Mouse (Mus musculus) thymus, adult 18-20 months (tissue): ENCODE measurements around the gene Ppp1r10.

ENCODE experiments used
- DNase-seq, 2 experiments: peaks; one replicate each; pipeline ENCODE4 v3.0.0; 2022; ENCODE audit warnings: mixed read lengths in 2 of 2

The Ppp1r10 gene

DNA sequence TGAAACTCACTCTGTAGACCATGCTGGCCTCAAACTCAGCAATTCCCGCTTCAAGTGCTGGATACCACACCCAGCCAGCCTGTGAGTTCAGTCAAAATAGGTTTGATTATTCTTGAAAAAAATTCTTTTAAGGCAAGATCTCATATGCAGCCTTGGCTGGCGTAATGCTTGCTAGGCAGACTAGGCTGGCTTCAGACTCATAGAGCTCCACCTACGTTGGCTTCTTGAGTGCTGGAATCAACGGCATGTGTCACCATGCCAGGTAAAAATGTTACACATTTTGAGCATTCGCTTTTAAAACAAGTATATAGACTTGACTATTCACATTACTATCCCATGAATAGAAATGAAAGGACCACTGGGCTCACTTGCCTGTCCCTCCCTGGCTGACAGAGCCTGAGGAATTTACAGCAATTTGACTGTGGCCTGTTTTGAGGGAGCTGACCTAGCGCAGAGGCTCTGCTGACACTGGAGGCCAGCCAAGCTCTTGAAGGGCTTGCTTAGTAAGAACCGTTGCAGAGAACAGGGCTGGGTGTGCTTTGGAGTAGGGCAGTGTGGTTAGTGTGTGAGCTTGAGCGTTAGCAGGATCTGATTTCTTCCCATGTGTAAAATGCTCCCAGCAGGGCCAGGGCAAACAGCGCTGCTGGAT is 12.8 kb upstream of the Ppp1r10 start:
- no peak for DNase-seq

- DNase-seq = no peak
Measured at GRCm38 (mm10) chr17:35903992-35904355, 12.3 kb upstream of the Ppp1r10 start.

- no peak for DNase-seq
Measured at GRCm38 (mm10) chr17:35905587-35905986, 10.6 kb upstream of the Ppp1r10 start.

DNA sequence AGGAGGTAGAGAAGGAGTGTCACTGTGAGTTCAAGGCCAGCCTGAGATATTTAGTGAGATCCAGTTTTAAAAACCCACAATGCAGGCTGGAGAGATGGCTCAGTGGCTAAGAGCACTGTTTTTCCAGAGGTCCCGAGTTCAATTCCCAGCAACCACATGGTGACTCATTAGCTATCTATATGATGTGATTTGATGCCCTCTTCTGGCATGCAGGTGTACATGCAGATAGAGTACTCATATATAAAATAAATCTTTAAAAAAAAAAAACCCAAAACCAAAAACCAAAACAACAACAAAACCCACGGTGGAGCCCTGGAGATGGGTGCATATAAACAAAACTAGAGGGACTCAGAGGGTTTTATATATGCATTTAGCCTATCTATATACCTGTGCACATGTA is 8.6 kb upstream of the Ppp1r10 start:
- DNase-seq = no peak

DNA sequence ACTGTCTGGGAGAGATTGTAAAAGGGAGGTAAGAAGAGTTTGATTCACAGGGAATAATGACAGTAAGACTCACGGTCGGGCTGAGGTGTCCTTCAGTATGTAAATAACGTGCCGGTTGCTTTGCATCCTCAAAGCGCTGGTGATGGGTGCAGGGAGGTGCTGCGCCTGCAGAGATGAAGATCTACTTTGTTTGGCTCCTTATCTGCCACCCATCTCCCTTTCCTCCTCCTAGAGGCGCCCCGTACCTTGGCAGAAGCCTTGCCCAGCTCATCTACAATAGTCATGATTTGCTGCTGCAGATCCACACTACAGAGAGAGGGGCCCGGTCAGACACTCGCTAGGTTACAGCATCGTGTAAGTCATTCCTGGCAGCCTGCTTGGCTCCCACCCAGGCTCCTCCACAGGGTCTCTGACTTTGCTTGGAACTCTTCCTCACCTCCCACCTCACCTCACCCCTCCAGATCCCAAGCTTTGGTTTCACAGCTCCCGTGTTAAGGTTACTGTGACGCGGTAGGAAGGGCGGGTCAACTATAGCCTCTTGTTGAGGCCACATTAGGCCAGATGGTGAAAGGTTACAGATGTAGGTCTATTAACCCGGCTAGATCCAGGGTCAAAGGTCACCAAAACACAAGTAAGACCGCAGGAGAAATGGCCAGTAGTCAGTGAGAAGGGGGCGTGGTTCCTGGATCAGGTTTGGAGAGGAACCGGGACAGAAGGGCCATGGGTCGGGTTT is 6.9 kb upstream of the Ppp1r10 start:
- no peak for DNase-seq

DNA sequence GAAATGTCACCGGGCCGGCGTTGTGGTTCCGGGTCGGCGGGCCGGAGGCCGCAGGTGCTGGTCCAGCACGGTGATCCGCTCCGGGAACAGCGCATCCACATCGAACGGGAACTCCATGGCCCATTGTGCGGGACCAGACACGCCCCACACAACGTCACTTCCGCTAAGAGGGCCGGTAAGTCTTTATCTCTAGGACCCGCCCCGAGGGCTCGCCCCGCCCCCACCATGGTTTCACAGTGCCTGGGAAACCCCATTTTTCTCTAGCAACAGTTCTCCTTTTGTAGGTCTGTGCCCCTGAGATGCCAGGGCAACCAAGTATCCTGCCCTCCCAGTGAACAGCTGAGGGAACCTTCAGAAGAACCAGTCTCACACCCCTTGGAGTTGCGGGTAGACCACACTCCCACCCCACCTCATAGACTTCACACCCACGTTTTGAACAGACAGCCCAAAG is 6.3 kb upstream of the Ppp1r10 start, which contains the start of gene Atat1:
TSS of gene Atat1 (minus strand) at position 157 of the 451 bp plus-strand sequence.
- DNase-seq = peak; percentile 87 to 89

- no peak for DNase-seq
Measured at GRCm38 (mm10) chr17:35914975-35915374, 1.3 kb upstream of the Ppp1r10 start.

- no peak for DNase-seq
Measured at GRCm38 (mm10) chr17:35915538-35916296, 517 bp upstream of the Ppp1r10 start.

GRCm38 (mm10) chr17:35917143-35917462 is 869 bp downstream of the Ppp1r10 start:
- DNase-seq = peak in 1 of 2 experiments; percentile 56

DNA sequence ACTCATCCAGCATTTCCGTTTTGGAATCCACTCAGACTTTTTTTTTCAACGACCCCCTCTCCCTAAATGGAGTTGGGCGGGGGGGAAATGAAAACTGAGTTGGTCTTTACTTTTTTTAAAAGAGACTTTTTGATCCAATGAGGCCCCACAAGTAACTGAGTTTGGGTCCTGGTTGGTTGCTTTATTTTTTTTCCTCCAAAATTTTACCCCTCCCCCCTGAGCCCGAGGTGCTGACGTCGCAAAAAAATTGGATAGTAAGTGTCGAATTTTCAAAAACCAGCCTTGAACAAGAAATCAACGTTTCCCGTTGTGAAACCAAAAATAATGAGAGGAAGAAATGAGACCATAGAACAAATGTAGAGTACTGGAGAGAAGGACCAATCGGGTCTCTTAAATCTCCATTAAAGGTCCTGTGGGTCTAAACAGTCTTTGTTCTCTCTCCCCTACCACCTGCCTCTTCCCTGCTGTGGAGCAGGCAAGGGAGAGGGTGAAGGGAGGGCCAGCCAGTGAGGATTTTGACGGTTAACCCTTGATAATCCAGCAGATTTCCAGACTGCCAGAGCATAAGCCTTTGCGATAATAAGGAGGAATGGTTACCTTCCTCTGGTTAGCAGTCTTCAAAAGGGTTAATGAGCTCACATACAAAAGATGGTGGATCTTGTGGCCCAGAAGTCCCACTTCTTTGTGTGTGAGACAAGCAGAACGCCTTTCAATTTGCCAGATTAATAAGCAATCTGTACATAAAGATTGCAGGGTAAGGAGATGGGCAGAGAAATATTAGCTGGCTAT is 1.4 kb downstream of the Ppp1r10 start:
- no peak for DNase-seq

DNA sequence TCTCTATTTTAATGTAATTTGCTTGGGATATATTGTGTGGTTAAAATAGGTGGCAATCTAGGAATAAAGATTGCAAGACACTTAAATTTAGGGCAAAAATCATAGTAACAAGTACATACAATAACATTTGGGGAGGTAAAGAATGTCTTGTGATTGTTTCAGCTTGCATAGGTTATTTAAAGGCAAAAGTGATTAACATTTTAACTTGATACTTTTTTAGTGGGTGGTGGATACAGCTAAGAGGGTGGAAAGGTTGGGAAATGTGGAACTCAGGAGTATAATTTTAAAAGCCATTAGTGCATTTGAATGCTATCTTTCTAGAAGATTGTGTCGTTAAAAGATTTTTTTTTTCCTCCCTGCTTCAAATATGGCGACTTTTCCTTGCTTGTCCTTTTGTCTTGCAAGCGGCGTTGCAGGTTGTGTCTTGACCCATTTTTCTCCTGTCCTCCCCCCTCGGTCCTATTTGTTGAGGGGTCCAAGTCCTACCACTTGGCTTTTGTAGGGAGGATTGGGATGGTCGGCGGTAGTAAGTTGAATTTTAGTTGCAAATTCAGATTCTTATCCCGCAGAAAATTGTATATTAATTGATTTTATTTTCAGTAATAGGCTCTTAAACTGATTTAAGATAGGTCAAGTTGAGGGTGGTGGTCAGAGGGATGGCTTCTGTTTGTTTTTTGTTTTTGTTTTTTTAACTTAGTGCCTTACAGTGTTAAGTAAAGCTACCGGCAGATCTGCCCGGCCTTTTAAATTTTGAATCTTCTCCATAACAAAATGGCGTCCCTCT is 2.2 kb downstream of the Ppp1r10 start:
- DNase-seq = no peak

DNA sequence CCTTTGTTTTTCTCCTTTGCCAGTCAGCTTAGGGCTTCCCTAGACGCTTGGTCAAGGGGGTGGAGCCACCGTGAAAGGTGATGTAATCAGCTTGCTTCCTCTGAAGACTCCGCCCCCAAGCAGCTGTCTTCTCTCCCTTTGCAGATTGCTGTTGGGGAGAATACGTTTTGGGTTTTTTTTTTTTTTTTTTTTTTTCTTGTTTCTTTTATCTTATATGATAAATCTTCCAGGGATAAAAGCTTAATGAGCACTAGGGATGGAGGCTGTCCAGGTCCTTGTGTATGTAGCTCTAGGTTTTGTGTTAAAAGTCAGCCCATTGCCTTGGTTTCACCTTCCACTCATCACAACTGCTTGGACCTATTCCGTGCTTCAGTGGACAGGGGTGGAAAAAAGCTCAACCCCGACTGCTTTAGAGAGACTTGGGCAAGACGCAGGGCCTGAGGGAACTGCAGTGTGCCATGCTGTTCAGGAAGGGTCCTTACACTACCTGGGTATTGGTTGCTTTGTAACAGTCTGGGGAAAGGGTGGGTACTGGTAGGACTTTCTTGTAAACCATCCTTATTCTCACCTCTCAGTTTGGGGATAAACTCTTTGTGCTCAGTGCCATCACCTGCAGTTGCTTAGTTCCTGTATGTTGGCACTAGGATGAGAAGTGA is 3.0 kb downstream of the Ppp1r10 start:
- peak; percentile 94 to 97 for DNase-seq

DNA sequence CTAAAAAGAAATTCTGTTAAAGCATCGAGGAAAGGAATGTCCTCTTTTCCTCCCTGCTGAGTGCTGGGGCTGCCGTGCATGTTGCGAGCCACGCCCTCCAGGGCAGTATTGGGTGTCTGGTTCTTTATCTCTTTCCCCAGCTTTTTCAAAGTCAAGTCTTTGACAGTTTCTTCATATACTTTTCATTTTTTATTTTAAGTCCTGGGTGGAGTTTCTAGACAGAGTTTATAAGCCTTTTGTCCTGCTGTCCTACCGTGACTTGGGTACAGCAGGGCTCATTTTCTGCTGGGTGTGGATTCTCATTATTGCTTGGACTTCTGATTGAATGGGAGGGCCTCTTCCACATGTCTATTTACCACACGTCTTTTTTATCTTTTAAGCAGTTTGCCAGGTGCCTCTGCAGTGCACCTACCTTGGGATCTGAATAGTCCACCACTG is 3.6 kb downstream of the Ppp1r10 start:
- DNase-seq = no peak

GRCm38 (mm10) chr17:35920384-35920783 is 4.2 kb downstream of the Ppp1r10 start:
- DNase-seq = no peak

- no peak for DNase-seq
Measured at GRCm38 (mm10) chr17:35920862-35921562, 4.8 kb downstream of the Ppp1r10 start.

DNA sequence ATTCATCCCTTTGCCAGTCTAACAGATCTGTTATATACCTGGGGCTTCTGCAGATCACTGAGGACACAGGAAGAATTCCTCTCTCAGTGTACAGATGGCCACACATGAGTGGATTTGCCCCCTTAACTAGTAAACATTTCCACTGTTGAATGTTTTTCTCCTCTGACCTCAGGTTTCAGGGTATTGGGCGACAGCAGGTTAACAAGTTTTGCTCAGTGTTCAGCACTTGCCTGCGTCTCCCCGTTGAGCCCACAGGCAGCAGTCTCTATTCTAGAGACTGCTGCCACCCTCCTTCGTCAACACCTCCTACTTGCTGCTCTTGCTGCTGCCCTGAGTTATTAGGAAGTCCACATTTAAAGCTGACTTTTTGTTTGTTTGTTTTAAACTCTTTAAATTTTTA is 5.5 kb downstream of the Ppp1r10 start:
- DNase-seq = no peak

DNA sequence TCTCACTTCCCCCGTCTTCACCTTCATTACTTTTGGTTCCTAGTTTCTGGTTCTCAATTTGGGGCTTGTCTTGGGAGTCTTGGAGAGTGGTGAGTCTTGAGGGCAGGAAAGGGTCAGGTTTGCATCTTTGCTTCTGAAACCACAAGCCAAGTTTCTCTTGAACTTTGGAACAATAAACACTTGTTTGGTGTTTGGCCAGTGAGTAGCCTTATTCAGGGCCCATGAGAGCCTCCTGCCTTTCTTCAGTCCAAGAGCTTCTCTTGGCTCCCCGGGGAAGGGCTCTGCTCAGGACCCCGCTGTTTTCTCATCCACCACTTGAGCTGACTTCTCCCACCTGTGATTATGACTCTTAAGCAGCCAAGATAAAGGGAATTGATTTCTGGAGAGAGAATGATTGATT is 6.3 kb downstream of the Ppp1r10 start:
- no peak for DNase-seq

GRCm38 (mm10) chr17:35923281-35923680 is 7.0 kb downstream of the Ppp1r10 start:
- DNase-seq = no peak

- DNase-seq = no peak
Measured at GRCm38 (mm10) chr17:35927471-35927870, 11.2 kb downstream of the Ppp1r10 start.

- DNase-seq = no peak
Measured at GRCm38 (mm10) chr17:35929534-35929933, 13.3 kb downstream of the Ppp1r10 start.

DNA sequence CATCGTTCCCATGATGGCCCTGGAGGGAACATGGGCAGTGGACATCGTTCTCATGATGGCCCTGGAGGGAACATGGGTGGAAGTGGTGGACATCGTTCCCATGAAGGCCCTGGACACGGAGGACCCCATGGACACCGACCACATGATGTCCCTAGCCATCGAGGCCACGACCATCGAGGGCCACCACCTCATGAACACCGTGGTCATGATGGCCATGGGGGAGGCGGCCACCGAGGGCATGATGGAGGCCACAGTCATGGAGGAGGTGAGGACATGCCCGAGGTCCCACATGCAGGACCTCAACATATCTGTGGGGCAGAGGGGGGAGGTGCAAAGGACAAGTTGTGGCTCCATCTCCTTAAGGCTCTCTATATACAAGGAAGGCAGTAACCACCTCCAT is 14.4 kb downstream of the Ppp1r10 start:
- no peak for DNase-seq
